Mouse (Mus musculus) lung, postnatal 36 days (tissue): ENCODE data around the gene Bglap.
"Not testable (repeated sequence)": the region's sequence is repeated elsewhere in the genome, so short reads cannot be mapped to it uniquely, and the experiment has no call there.

Source experiments
- DNase-seq: peaks from one replicate; pipeline ENCODE4 v3.0.0; 2022; ENCODE audit warnings: mixed read lengths

Gene Bglap

DNA sequence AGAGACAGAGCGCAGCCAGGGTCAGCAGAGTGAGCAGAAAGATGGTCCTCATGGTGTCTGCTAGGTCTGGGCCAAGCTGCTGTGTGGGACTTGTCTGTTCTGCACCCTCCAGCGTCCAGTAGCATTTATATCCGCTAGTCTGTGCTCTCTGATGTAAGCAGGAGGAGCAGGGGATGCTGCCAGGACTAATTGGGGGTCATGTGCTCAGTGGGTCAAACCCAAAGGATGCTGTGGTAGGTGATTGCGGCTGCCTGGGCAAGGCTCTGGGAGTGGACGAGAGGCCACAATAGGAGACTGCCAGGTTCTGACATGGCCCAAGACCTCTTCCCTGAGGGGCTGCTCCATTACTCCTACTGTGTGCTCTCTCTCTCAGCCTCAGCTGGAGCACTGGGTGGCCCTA, at the start of gene Bglap:
Bglap (minus strand) TSS at position 101 of the 400 bp plus-strand sequence.
- no peak for DNase-seq

DNA sequence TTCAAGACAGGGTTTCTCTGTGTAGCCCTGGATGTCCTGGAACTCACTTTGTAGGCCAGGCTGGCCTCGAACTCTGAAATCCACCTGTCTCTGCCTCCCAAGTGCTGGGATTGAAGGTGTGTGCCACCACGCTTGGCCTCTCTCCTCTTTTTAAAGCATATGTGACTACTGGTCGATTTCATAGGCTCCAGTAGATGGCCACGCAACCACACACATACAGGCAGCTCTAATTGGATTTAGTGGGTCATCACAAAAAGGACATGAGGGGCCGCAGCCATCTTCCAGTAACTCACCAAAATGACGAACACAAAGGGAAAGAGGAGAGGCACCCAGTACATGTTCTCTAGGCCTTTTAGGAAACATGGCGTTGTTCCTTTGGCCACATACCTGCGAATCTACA, 44.4 kb upstream of the Bglap start:
- not testable (repeated sequence) for DNase-seq

DNA sequence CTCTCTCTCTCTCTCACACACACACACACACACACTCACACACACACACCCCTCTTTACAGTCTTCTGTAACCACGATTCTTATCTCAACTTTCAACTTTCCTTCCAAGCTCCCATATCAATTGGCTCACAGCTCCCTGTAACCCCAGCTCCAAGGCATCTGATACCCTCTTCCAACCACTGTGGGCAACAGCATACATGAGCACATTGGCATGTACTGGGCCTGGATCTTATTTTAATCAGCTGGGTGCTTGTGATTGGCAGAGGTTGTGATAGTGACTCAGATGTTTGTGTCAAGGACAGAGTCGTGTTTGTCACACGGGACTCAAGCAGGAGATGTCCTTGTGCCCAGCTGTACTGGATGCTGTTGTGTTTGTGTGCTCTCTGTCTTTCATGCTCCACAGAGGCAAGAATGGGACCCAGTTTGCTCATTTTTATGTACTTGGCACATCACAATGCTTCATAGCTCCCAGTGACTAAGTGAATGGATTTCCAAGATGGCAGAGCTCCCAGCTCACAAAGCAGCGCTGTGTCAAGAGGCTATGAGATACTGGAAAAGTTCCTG, 43.2 kb upstream of the Bglap start:
- no peak for DNase-seq

DNA sequence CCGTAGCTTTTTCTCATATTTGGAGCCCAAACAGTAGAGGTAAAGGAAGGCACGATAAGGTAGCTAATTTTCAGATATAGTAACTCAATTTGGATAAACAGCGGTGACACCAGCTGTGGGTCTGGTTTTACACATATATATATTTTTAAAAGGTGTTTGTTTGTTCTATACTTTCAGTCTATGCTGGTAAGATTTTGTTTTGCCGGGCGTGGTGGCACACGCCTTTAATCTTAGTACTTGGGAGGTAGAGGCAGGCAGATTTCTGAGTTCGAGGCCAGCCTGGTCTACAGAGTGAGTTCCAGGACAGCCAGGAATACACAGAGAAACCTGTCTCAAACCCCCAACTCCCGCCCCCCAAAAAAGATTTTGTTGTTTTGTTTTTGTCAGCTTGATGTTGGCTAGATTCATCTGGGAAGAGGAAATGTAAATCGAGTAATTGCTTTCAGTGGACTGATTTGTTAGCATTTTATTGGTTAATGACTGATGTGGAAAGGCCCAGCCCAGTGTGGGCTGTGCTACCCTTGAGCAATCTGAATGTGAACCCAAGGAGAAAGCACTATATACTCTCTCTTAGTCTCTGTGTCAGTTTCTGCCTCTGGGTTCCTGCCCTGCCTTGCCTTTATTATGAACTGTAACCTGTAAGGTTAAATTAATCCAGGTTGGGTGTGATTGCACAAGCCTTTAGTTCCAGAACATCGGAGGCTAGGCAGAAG, 41.6 kb upstream of the Bglap start:
- no peak for DNase-seq

DNA sequence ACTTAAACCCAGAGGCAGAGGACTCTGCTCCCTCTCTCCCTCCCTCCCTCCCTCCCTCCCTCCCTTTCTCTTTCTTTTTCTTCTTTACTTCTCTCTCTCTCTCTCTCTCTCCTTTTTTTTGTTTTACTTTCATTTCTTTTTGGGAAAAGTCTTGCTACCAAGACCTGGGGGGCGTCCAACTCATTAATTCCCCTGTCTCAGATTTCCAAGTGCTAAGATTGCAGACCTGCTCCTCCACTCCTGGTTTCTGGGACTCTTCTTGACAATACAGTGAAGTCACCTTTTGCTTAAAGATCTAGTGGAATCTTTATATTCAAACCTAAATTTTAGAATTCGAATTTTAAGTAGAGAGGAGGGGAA, 41.0 kb upstream of the Bglap start:
- no peak for DNase-seq

DNA sequence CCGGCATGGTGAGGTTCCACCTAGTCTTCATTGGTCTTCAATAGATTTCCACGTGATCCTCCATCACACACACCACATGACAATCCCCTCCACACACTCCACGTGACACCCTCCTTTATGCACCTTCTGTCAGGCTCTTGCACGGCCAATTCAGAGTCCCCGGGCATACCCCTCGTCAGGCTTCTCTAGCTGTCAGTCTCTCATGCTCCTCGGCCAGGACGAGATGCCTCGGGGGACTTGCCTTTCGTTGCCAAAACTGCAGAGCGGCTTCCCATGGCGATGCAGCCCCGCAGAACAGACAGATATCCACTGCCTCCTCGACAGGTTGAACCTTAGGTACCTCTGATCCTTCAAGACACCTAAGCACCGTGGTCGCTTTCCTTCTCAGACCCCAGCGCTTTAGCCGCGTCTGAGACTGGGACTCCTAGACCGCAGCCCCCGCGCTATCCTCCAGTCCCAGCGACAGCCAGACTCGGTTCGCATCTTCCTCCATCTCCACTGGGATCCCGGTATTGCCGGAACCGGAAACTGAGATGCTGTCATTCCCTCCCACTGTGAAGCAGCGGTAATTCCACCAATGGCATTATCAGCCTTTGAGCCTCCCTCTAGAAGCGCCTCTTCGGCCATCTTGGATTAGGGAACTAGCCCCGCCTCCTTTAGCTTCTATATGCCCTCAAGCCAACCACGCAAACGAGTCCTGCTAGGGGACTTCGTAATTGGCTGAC, 40.5 kb upstream of the Bglap start, which contains the start of gene Slc25a44:
Slc25a44 (minus strand) TSS at position 535 of the 725 bp plus-strand sequence.
- peak; percentile 99 for DNase-seq

DNA sequence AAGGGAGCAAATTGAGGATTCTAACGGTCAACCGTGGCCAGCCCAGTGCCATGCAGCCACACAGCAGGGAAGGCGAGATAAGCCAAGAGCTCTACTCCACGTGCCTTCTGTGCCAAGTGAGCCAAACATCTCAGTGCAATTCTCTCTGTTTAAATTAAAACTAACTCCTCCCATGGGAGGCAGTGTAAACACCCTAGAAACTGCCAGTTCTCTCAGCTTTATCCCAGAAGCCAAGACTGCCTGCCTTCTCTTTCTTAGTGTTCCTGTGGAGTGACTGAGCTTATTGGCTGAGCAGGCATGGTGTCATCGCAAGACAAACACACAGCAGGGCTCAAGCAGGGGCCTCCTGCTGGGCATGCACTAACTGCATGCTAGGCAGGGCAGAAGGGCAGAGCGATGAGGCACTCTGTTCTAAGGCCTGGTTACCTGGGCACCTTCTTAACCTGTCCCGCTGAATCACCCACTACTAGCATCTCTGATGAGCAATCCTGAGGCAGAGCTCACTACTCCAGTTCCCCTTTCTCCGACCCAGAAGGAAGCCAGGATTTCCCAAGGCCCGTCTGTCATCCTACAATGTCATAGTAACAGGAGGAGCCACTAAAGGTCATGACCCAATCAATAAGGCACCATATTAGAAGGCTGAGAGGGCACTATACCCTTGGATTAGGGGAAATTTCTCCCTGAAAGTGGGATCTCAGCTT, 37.9 kb upstream of the Bglap start:
- peak; percentile 75 for DNase-seq

DNA sequence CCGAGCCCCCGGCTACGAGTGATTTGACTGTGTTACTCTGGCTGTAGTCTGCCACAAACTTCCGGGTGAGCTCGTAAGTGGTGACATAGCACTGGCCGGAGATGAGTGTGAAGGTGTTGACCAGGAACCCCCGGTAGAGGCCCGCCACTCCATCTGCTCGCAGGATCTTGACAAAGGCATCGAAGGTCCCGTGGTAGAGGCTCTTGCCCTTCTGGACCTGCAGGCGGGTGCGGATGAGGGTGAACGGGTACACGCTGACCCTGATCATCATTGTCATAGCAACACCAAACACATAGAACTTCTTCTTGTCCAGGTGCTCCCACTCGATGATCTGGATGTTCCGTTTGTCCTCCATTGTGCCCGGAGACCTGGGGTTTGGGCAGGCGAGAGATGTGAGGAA, 36.5 kb upstream of the Bglap start:
- DNase-seq = no peak

DNA sequence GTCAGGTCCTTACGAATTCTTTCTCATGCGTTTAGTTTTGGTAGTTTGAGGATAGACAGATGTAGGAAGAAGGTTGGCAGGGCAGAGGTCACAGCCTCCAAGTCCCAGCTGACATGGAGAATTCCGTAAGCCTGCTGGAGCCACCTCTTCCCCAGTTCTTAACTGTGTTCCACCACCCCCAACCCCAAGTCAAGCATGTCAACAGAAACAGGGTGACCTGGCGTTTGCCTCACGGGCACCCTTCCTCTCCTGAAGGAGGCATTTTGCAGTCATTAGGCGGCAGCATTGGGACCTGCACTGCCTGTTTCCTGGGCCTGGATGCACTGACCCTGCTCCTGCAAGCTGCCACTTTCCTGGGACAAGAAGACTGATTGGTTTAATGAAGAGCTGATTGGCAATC, 33.8 kb upstream of the Bglap start:
- peak; percentile 19 for DNase-seq

DNA sequence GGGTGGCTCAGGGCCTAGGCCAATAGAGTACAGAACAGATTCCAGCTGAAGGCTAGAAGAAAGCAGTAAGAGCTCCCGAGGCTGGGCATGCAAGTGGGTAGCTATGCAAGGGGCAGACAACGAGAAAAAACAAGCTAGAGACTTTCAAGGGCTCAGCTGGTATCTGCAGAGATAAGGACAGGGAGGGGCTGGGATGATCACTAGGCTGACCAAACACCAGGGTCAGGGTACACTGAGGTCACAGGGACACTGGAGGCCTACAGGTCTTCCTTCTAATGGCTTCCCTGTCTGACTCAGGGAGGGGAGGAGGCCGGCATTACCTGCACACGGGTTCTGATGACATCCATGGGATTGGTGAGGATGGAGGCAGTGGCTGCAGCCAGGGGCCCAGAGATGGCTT, 31.4 kb upstream of the Bglap start:
- DNase-seq = no peak

DNA sequence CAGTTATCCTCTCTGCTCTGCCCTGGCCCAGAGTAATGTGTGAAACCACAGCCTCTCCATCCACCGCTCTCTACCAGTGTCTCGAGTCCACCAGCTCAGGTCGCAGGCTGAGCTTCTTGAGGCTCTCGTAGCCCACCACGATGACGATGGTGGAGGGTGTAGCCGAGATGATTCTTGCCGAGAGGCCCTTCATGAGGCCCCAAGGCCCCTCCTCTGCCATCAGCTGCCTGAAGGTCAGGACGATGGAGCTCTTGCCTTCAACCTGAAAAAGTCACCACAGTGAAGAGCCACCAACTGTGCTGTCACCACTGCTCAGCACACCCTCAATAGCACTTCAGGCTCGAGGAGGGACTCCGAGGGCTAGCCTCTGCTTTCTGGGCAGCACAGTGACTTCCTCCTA, 28.4 kb upstream of the Bglap start:
- DNase-seq = no peak

DNA sequence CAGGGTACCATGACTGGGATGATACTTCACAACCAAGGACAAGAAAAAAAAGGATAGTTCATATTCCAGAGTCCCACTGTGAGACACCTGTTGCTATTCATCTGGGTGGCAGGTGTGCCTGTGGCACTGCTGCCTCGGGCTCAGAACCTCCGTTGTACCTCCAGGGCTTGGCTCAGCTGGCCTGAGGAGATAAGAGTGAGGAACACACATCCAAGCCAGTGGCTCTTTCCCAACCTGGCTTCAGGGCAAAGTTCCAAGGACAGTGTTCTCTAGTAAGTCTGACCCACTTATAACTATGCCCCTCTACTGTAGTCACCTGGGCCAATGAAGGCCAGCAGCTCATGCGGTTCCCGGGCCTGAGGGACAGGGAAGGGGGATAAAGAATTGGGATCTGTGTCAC, 27.4 kb upstream of the Bglap start:
- no peak for DNase-seq

DNA sequence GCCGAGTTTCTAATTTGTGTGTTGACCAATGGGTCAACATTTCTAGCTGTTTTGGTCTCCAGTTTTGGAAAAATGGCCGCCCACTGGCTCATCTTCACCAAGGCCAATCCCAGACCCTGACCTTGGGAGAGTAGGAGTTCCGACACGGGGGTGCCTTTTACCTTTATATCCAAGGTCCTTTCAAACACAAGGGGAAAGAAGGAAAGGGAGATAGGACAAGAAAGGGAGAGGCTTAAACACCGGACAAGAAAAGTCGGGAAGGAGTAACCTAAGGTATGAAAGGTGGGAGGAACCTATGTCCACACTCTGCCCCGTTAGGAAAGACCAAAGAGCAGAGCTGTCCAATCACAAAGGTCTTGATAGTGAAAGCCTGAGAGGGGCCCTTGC, 26.4 kb upstream of the Bglap start:
- no peak for DNase-seq

DNA sequence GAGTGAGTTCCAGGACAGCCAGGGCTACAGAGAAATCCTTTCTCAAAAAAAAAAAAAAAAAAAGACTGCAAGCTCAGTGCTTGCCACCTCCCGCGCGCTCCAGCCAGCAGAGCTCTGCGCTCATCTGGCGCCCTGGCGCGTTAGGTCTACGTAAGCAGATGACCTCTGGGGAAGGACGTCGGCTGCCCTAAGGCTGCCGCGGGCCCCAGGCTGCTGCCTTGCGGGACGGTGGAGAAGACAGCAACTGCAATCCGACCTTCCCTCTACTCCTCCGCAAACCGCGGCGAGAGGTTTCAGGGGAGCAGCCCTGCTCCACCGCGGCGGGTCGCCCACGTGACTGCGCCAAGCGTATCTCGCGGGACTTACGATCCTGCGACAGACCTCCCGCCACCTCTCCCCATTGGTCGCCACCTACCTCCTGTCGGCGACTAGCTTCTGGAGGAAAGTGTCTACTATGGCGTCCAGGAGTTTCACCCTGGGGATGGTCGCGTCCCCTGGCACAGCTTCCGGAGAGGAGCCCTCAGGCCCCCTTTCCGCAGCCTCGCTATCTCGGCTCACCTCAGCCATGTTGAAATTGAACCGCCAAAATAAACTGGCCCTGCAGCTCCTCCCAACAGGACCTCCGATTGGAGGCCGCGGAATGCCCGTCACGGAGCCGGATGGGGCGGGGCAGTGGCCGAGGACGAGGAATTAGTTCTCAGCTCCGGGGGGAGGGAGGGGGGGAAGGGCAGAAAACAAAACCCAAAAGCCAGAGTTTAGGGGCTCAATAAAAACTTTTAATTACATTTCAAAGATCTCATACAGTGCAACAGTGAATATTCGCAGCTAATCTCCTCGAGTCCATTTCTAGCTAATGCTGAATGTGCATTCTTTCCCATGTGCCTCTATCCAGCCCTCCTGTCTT, 25.7 kb upstream of the Bglap start, which contains the start of gene Pmf1:
Pmf1 (minus strand) TSS at position 591 of the 904 bp plus-strand sequence.
- DNase-seq = peak; percentile 97

DNA sequence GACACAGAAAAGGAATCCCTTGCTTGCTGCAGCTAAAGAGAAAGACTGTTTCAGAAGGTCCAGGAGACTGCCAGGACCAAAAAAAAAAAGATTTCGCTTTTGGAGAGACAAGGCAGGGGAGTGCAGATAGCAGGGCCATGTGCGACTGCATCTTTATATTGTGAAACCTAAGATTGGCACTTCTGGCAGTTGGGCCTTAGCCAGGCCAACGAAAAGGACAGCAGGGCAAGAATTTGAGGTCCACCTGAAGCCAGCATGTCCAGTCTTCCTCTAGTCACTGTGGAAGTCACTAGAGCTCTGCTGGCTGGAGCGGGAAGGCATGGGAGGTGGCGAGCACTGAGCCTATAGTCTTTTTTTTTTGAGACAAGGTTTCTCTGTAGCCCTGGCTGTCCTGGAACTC, 24.7 kb upstream of the Bglap start:
- no peak for DNase-seq

DNA sequence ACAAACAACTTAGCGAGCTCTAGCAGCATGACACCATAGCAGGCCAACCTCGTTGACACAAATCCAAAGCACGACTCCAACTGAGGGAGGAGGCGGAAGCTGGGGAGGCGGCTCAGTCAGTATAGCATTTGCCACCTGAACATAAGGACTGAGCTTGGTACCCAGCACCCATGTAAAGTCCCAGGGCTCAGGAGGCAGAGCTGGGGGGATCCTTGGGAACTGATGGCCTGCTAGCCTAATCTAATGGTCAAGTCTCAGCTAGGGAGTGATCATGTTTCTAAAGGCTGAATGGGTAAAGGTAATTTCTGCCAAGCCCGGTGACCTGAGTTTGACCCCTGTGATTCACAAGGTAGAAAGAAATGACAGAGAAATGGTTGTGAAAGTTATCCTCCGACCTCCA, 23.3 kb upstream of the Bglap start:
- DNase-seq = no peak

DNA sequence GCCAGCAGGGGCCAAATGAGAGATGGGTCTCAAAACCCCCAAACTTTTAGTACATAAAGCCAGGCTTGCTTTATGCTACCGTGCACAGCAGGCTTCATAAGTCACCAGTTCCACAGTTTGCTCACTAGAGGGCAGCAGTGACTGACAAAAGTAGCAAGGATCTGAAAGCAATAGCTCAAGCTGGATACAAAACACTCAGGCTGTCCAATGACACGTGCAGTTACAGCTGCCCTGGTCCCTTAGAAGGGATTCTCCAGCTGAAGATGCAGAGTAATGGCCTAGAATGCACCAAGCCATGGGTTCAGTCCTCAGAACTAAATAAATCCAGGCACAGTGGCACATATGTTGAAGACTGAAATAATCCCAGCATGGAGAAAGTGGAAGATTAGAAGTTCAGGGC, 22.8 kb upstream of the Bglap start:
- DNase-seq = peak; percentile 76

DNA sequence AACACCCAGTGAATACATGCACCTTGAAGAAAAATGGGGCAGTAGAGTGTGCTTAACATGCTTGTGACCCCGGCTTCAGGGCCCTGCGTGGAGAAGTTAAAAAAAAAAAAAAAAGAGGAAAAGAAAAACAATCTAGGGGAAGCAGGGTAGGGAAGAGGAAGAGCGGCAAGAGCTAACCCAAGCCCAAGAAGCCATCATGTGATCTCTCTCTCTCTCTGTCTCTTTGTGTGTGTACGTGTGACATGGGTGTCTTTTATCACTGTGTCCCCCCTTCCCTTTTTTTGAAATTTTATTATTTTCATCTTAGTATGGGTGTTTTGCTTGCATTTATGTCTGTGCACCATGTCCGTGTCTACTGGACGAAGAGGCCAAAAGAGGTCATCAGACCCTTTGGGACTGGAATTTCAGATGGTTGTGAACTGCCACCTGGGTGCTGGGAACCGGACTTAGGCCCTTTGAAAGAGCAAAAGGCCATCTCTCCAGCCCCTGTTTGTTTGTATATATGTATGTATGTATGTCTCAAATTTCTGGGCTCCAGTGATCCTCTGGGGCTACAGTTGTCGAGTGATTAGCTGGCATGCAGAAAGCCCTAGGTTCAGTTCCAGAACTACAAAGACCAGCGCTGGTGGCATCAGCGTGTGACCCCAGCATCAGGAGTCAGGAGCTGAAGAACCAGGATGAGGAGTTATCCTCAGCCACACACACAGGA, 19.4 kb upstream of the Bglap start:
- no peak for DNase-seq

DNA sequence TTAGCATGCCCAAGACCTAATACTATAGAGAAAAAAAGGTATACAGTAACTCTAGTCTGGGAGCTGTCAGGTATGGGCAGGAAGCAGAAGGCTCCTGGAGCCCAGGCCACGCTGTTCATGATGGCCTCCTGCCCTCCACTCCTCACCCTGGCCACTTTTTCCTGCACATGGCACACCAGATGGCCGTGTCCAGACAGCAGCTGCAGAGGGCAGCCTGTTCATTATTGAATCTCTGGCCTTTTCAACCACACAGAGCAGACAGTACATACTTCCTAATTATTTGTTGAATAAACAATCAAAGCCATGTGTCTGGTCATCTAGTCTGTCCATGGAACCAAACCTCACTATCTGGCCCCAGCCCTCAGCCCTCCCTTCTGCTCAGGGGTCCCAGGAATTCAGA, 14.4 kb upstream of the Bglap start:
- no peak for DNase-seq

DNA sequence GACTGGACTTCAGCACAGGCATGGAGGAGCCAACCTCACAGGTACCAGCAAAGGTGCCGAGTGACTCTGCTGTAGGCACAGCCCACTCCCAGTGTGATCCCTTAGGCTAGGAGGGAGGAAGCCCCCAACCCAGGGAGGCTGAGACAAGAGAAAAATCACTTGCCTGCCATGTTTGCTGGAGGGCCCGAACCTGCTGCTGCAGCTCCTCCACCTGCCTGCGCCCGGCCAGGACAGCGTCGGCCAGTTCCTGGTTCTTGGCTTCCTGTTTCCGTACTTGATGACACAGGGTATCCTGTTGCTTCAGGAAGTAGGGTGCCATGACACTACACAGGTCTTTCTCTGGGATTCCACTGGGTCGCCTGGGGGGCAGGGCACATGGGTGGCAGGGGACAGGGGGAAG, 11.5 kb upstream of the Bglap start:
- DNase-seq = no peak

DNA sequence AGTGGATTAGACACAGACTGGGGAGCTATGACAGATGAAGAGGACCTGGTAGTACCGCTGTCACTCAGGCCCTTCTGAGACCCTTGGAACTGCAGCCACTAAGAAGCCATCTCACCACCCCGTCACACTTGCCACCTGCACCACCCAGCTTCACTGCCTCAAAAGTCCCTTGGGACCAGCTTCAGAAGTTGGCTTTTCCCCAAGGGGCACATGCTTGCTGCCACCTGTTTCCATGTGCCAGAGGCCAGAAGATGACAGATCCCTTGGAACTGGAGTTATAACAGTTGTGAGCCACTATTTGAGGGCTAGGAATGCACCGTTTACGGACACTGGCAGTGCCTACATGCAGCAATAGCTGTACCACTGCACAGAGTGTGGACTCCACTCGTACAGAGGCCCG, 11.0 kb upstream of the Bglap start:
- DNase-seq = no peak
